Mouse (Mus musculus): ENCODE results near the gene Chdh.

DNA sequence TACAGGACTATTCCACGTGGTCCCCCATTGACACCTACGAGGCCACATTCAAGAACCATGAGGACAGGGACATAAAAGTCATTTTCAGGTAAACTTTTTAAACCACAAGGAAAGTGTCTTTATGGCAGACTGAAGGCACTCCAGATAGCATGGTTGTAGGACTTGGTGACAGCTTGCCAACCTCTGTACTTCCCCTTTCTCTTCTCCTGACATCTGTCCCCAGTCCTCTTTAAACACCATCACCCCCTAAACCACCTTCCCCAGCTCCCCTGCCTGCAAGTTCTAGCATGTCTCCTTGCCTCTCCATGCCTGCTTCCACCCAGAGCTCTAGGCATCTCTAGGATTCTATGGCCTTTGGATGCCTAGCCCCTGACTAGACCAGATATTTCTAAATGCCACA, 56.0 kb downstream of the Chdh start:
- TF ChIP-seq POLR2A (IDR thresholded peaks at IDR 0.05; ENCODE audit: low read depth, low read length) (no peak), CTCF (IDR thresholded peaks at IDR 0.05; ENCODE audit: extremely low read depth, insufficient read depth, insufficient read length, insufficient replicate concordance) (no peak)
